39 mouse cellular contexts compared by ENCODE assay signal in genomic region chr9:7553536-7553935, GRCm38 (mm10). TPM values are rescaled to one million over a fixed set of nuclear protein-coding genes. Genes with fewer than 3 reads are reported as not detected.
DNase-seq lines count a peak whose midpoint lies in the region; ATAC-seq lines count a peak whose summit lies in the region.
"Had no signal": no experiment of that assay in that cellular context is flagged by ENCODE, and none has a peak within 500 bp of the region (broad histone marks: within the 10 kb centered on the region; RNA-seq: fewer than 3 reads in every experiment).

No protein-coding gene starts in this region.

- H3K79me2 ChIP-seq in macrophage (ENCODE audit: inconsistent target): no peaks in the 10 kb centered on the region; the same call in 1 of the 2 replicates

- peak; percentile 46 for ATAC-seq in common myeloid progenitor, adult 5-6 weeks (replicated peaks; ENCODE audit: low read depth, poor library complexity, severe bottlenecking)
- ATAC-seq in cerebellum, adult (ENCODE audit: insufficient number of reproducible peaks, low FRiP score, low TSS enrichment): no peak
- ATAC-seq: forebrain, embryonic 13.5 days; midbrain, embryonic 16.5 days had no signal

- peak; percentile 9 to 23 for DNase-seq in spleen, postnatal 36 days (ENCODE audit: low spot score in 2 of 2)
- no peak for DNase-seq in spleen, postnatal 14 days (ENCODE audit: low spot score in 2 of 2)
- no peak for DNase-seq in testis, postnatal 10 days (ENCODE audit: low spot score)
- no peak for DNase-seq in left cerebral cortex, postnatal 10 days (ENCODE audit: extremely low spot score in 1 of 2, low spot score in 2 of 2)
- DNase-seq: adrenal gland, postnatal 25 days; cerebellum, adult 2 months; cerebellum, postnatal 14 days; gastrocnemius, postnatal 14 days; heart, adult 18-20 months; heart, postnatal 4 days; kidney, adult 8-10 months; layer of hippocampus, postnatal 36 days; liver; lung, adult 2 months; lung, postnatal 10 days; thymus, adult 18-20 months; thymus, postnatal 36 days had no signal

- 0 out of 2 replicates have a peak overlapping the region, but pooled peaks have one; percentile 10 for H3K27ac ChIP-seq in macrophage
- H3K27ac ChIP-seq: embryonic facial prominence, embryonic 10.5 days; embryonic facial prominence, embryonic 15.5 days; forebrain, embryonic 13.5 days; hindbrain, embryonic 14.5 days; kidney, postnatal 0 days; liver, embryonic 14.5 days; midbrain, embryonic 10.5 days had no signal

- WGBS in macrophage (ENCODE audit: missing documents): 65% methylated on average over 3 of the region's 3 CpGs

- H3K36me3 ChIP-seq in macrophage (ENCODE audit: inconsistent target): no peaks in the 10 kb centered on the region
- H3K36me3 ChIP-seq: embryonic facial prominence, embryonic 10.5 days; embryonic facial prominence, embryonic 15.5 days; midbrain, embryonic 10.5 days had no signal

- no peak overlapping the region for H3K4me3 ChIP-seq in macrophage (ENCODE audit: inconsistent target)
- H3K4me3 ChIP-seq: embryonic facial prominence, embryonic 10.5 days; embryonic facial prominence, embryonic 15.5 days; forebrain, embryonic 13.5 days; midbrain, embryonic 10.5 days had no signal

- intact Hi-C loops in left cerebral cortex, postnatal 10 days (cut with DNase I): no loop called here

RNA-seq across cellular contexts. Expression of gene Mmp8, which starts 4.7 kb away (rescaled TPM):
- total RNA-seq in common myeloid progenitor, adult 5-6 weeks (2017): 2.6 and 3.6 TPM in 2 replicates
- 1 to 10 TPM in 10 of 26 experiments, under 1 TPM in 10, not detected in 6; 0.34 to 4.0 (median 0.96) TPM for total RNA-seq in macrophage (2018; cell fraction: chromatin; rRNA removed)
- 10 to 100 TPM in 14 of 26 experiments, 1 to 10 TPM in 12; 5.2 to 25.0 (median 12.6) TPM for total RNA-seq in macrophage (2018; cell fraction: cytosol; rRNA removed)
- total RNA-seq in macrophage (2018; cell fraction: nucleus; rRNA removed): 10 to 100 TPM in 9 of 26 experiments, 1 to 10 TPM in 17; 1.5 to 21.5 (median 6.9) TPM
- 18.4 to 37.2 TPM (median 33.4 TPM) in 3 replicates for polyA plus RNA-seq in macrophage (2018)
- total RNA-seq in left cerebral cortex, postnatal 10 days (2021): not detected
- total RNA-seq: ES-E14; gastrocnemius, postnatal 14 days; heart, adult 18-20 months; layer of hippocampus, postnatal 36 days; left cerebral cortex, postnatal 14 days had no signal
- polyA plus RNA-seq: embryonic facial prominence, embryonic 10.5 days; forebrain, embryonic 13.5 days; heart, embryonic 11.5 days; large intestine, adult 2 months; midbrain, embryonic 10.5 days; neural tube, embryonic 14.5 days had no signal

RNA-seq across cellular contexts. Expression of gene Mmp27, which starts 17.7 kb away (rescaled TPM):
- 0.18 TPM in 1 of 2 replicates, not detected in the other for total RNA-seq in common myeloid progenitor, adult 5-6 weeks (2017)
- 100 to 1,000 TPM in 11 of 26 experiments, 10 to 100 TPM in 15; 23.0 to 210 (median 74.0) TPM for total RNA-seq in macrophage (2018; cell fraction: chromatin; rRNA removed)
- 10 to 100 TPM in 25 of 26 experiments, 1 to 10 TPM in 1; 9.4 to 80.0 (median 38.5) TPM for total RNA-seq in macrophage (2018; cell fraction: cytosol; rRNA removed)
- 100 to 1,000 TPM in 12 of 26 experiments, 10 to 100 TPM in 14; 25.8 to 264 (median 84.3) TPM for total RNA-seq in macrophage (2018; cell fraction: nucleus; rRNA removed)
- polyA plus RNA-seq in macrophage (2018): 61.4 to 88.0 TPM (median 78.8 TPM) in 3 replicates
- total RNA-seq in left cerebral cortex, postnatal 10 days (2021): not detected
- total RNA-seq: ES-E14; heart, postnatal 4 days; layer of hippocampus, postnatal 36 days; left cerebral cortex, postnatal 14 days had no signal
- polyA plus RNA-seq: brain, embryonic 14.5 days; cerebellum, adult 2 months; embryonic facial prominence, embryonic 10.5 days; embryonic facial prominence, embryonic 15.5 days; forebrain, embryonic 13.5 days; heart, embryonic 11.5 days; heart, embryonic 16.5 days; hindbrain, embryonic 14.5 days; intestine, embryonic 14.5 days; kidney, postnatal 0 days; large intestine, adult 2 months; limb, embryonic 11.5 days; midbrain, embryonic 10.5 days; midbrain, embryonic 16.5 days; neural tube, embryonic 14.5 days had no signal

RNA-seq across cellular contexts. Expression of gene Mmp10, which starts 51.4 kb away (rescaled TPM):
- total RNA-seq in common myeloid progenitor, adult 5-6 weeks (2017): not detected in 2 replicates
- total RNA-seq in macrophage (2018; cell fraction: chromatin; rRNA removed): 1 to 10 TPM in 2 of 26 experiments, under 1 TPM in 5, not detected in 19; 0.49 to 3.5 (median 0.76) TPM
- total RNA-seq in macrophage (2018; cell fraction: cytosol; rRNA removed): 1 to 10 TPM in 3 of 26 experiments, under 1 TPM in 11, not detected in 12; 0.10 to 2.5 (median 0.33) TPM
- total RNA-seq in macrophage (2018; cell fraction: nucleus; rRNA removed): 1 to 10 TPM in 6 of 26 experiments, under 1 TPM in 4, not detected in 16; 0.74 to 2.3 (median 1.3) TPM
- 0.75 to 2.0 TPM in 2 of 3 replicates, not detected in the other for polyA plus RNA-seq in macrophage (2018)
- not detected for total RNA-seq in left cerebral cortex, postnatal 10 days (2021)
- total RNA-seq: adrenal gland, adult 18-20 months; adrenal gland, postnatal 25 days; gastrocnemius, postnatal 14 days; heart, adult 18-20 months; heart, postnatal 4 days; layer of hippocampus, postnatal 36 days; left cerebral cortex, postnatal 14 days had no signal
- polyA plus RNA-seq: brain, embryonic 14.5 days; cerebellum, adult 2 months; embryonic facial prominence, embryonic 10.5 days; embryonic facial prominence, embryonic 15.5 days; forebrain, embryonic 13.5 days; heart, embryonic 11.5 days; heart, embryonic 16.5 days; hindbrain, embryonic 14.5 days; limb, embryonic 11.5 days; liver, embryonic 14.5 days; lung, adult 2 months; midbrain, embryonic 10.5 days; midbrain, embryonic 16.5 days; neural tube, embryonic 14.5 days; stomach, embryonic 16.5 days had no signal

Comparison
In these comparisons a context has a peak if more than half of its experiments do, and no peak if none do; other contexts are left out.
1. DNase-seq: peak in spleen, postnatal 36 days (2 of 2); none in spleen, postnatal 14 days (0 of 2), testis, postnatal 10 days (single experiment) and left cerebral cortex, postnatal 10 days (0 of 2).